Mouse (Mus musculus) liver, embryonic 14.5 days (tissue): Measurements from ENCODE around the gene Tinf2.

Source experiments
- CTCF ChIP-seq: IDR thresholded peaks from 2 replicates; pipeline ENCODE4 v1.5.1; 2016; ENCODE audit warnings: antibody characterized with exemption, low read depth, control low read depth
- EP300 ChIP-seq: IDR thresholded peaks from 2 replicates; pipeline ENCODE4 v1.6.1; 2016; ENCODE audit warnings: antibody characterized with exemption, low read depth

- TF ChIP-seq CTCF (no peak), EP300 (no peak)
Observed at GRCm38 (mm10) chr14:55714893-55715292, 33.3 kb upstream of the Tinf2 start.
